Mouse (Mus musculus): ENCODE data around the gene Zdhhc21. TPM values are rescaled to one million over a fixed set of nuclear protein-coding genes. Genes with fewer than 3 reads are reported as not detected.

Gene Zdhhc21
- polyA plus RNA-seq, 1 experiment: 23.3 TPM

DNA sequence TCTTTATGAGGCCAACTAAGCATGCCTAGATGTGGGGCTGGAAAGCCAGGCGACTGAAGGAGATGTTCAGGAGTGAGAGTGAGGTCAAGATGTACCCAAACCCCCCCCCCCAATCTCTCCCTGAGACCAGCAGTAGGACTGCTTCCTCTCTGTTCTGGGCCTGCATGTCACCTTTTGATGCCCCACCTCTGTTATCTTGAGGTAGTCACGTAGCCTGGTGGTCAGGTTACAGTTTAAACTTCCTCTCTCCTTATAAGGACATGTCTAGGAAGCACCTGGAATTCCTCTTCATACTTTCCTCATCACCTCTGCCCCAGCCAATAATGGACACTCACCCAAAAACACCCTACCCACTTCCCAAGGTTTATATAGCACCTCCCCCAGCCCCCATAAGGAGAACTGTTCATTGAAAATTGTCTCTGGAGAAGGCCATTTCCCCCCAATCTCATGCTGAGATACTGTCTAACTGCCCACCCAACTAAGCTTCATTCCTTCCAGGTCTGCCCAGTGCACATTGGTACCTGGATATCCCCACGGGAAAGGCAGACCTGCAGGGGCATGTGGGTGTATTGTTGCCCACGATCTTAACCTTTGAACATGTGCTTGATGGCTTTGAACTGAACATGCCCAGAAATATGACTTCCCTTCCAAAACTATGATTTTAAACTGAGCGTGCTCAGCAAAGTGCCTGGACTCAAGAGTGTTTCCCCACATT lies 8.1 kb upstream of the Zdhhc21 start:
- Histone ChIP-seq H3K4me3 (ENCODE audit: insufficient read depth, low read length) (no peak overlapping the region), H3K4me1 (ENCODE audit: control insufficient read depth, insufficient read depth, low read length) (no peaks in the 10 kb centered on the region; the same call in 1 of the 2 replicates), H3K27ac (ENCODE audit: insufficient read depth, low read length) (no peak overlapping the region)
- no peak for TF ChIP-seq POLR2A (IDR thresholded peaks at IDR 0.05; ENCODE audit: low read depth, low read length)
- TF ChIP-seq CTCF (IDR thresholded peaks at IDR 0.05; ENCODE audit: borderline replicate concordance, insufficient read depth, low read length): no peak

DNA sequence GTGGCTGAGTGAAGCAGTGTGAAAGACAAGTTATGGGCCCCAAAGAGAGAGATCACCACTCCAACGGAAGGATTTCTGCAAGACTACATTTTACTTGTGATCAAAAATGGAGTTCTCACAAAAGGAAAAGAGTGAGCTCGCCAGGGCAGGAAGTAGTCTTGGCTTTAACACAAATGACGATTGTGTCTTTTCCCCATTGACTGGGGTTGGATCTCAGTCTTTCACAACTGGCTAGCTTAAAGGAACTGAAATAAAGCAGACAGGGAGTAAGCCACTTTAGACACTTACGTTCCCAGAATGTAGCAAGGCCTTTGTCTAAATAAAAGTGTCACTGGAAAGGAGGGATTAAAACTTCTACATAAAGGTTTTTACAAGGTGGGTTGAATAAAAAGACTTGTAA lies 7.4 kb upstream of the Zdhhc21 start:
- TF ChIP-seq POLR2A (IDR thresholded peaks at IDR 0.05; ENCODE audit: low read depth, low read length) (no peak), CTCF (IDR thresholded peaks at IDR 0.05; ENCODE audit: borderline replicate concordance, insufficient read depth, low read length) (no peak)
- no peak overlapping the region for H3K27ac ChIP-seq (ENCODE audit: insufficient read depth, low read length)
- no peaks in the 10 kb centered on the region; the same call in 1 of the 2 replicates for H3K4me1 ChIP-seq (ENCODE audit: control insufficient read depth, insufficient read depth, low read length)
- H3K4me3 ChIP-seq (ENCODE audit: insufficient read depth, low read length): no peak overlapping the region

DNA sequence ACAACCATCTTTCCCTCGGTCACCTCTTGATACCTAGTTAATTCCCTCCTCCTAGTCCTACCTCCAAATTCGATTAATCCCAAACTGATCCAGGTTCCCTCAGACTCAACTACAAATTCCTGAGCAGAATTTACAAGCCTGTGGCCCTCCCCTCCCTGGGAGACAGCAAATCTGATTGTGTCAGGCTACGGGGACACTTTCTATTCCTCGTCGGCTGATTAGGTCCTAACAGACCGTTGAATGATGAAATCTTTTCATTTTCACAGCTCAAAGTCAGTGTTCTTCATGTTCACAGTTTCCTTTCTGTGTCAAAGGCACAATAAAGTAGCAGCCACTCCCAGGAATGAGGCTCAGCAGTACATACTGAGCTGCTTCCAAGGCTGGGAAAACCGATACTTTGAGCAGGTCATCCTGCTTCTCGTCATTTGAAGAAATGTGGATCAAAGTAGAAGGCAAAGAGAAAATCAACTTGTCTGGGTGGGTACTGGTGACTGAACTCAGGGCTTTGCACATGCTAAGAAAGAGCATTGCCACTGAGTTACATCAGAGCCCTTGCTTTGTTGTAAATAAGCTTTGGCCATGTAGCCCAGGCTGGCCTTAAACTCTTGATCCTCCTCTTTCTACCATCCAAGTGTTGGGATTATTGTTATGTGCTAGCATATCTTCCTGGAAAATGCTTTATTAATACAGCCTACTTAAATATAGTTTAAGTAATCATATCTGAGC lies 5.4 kb upstream of the Zdhhc21 start:
- Histone ChIP-seq H3K4me3 (ENCODE audit: insufficient read depth, low read length) (no peak overlapping the region), H3K4me1 (ENCODE audit: control insufficient read depth, insufficient read depth, low read length) (no peaks in the 10 kb centered on the region), H3K27ac (ENCODE audit: insufficient read depth, low read length) (no peak overlapping the region)
- no peak for TF ChIP-seq CTCF (IDR thresholded peaks at IDR 0.05; ENCODE audit: borderline replicate concordance, insufficient read depth, low read length)

DNA sequence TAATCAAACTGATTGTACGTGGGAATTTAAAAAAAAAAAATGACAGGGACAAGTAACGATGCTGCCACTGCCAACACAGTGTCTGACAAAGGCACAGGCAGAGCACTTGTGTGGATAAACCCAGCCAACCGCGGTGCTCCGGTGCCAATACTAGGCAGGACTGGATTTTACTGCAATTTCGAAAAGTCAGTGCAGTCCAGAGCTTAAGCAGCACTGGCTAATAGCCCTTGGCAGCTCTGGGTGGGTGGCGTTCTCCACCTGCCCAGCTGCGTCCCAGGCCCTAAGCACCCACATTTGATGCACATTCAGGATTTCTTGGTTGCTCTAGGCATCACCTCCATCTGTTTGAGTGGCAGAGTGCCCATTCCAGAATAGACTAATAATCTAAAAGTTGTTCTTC lies 3.6 kb upstream of the Zdhhc21 start:
- Histone ChIP-seq H3K4me1 (ENCODE audit: control insufficient read depth, insufficient read depth, low read length) (no peaks in the 10 kb centered on the region), H3K27ac (ENCODE audit: insufficient read depth, low read length) (no peak overlapping the region), H3K4me3 (ENCODE audit: insufficient read depth, low read length) (no peak overlapping the region)
- TF ChIP-seq CTCF (IDR thresholded peaks at IDR 0.05; ENCODE audit: borderline replicate concordance, insufficient read depth, low read length): no peak

DNA sequence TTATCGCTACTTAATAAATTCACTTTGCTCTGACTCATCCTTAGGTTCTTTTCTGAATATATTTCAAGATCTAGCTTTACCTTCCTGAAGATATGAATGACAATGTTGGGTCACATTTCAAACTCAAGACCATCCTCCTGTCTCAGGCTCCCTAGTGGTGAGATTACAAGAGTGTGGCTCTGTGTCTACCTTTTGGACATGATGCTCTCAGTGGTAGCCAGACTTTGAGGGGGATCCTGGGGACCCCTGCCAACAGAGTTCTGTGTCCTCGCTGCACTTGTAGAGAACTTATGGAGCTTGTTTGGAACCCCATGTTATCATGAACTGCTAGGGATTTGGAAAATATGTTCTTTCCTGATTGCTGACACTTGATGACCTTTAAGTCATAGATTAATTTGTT lies 1.7 kb upstream of the Zdhhc21 start:
- Histone ChIP-seq H3K27ac (ENCODE audit: insufficient read depth, low read length) (no peak overlapping the region), H3K4me1 (ENCODE audit: control insufficient read depth, insufficient read depth, low read length) (no peaks in the 10 kb centered on the region), H3K4me3 (ENCODE audit: insufficient read depth, low read length) (no peak overlapping the region)
- TF ChIP-seq POLR2A (IDR thresholded peaks at IDR 0.05; ENCODE audit: low read depth, low read length) (no peak), CTCF (IDR thresholded peaks at IDR 0.05; ENCODE audit: borderline replicate concordance, insufficient read depth, low read length) (no peak)

DNA sequence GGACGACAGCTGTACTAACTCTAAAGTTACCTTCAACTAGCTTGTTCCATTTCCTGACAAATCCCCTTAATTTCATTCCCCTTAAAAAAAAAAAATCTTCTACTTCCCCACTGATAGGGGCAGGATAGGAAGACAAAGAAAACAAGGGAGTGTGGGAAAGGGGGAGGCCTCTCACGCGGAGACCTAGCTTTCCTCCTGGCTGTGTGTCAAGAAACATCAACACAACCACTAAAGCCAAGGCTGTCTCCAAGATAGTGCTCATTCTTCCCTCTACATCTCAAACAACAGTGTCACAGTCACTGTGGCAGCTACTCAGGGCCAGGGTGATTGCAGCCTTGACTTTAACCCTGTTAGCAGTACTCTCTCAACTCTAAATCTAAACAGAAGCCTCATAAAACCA lies 808 bp upstream of the Zdhhc21 start:
- H3K27ac ChIP-seq (ENCODE audit: insufficient read depth, low read length): no peak overlapping the region
- no peaks in the 10 kb centered on the region for H3K4me1 ChIP-seq (ENCODE audit: control insufficient read depth, insufficient read depth, low read length)
- TF ChIP-seq CTCF (IDR thresholded peaks at IDR 0.05; ENCODE audit: borderline replicate concordance, insufficient read depth, low read length) (no peak), POLR2A (IDR thresholded peaks at IDR 0.05; ENCODE audit: low read depth, low read length) (no peak)
- no peak overlapping the region for H3K4me3 ChIP-seq (ENCODE audit: insufficient read depth, low read length)

DNA sequence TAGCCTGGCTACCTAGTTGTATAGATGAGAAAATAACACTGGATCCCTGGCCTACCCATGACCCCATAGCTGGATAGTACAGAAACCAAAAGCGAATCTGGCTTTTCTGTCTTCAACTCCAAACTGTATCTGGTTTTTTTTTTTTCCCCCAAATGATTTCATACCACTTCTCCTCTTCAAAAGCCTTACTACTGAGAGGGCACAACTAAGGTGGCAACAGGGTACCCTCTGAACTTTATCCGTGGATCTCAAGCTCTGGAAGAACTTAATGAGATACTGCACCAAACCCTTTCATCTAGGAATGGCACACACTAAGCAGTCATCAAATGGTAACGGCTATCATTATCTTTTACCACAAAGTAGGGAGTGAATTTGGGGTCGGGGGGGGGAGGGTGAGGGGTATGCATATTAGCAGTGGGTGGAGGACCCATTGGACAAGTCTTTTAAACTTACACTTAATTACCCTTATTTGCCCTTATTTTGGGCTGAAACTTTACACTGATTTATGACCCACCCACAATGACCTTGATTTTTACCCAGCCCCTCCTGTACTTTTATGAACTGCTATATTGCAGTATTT lies 1.2 kb downstream of the Zdhhc21 start:
- TF ChIP-seq CTCF (IDR thresholded peaks at IDR 0.05; ENCODE audit: borderline replicate concordance, insufficient read depth, low read length) (no peak), POLR2A (IDR thresholded peaks at IDR 0.05; ENCODE audit: low read depth, low read length) (no peak)
- Histone ChIP-seq H3K4me3 (ENCODE audit: insufficient read depth, low read length) (peak overlapping the region; percentile 84), H3K27ac (ENCODE audit: insufficient read depth, low read length) (no peak overlapping the region), H3K4me1 (ENCODE audit: control insufficient read depth, insufficient read depth, low read length) (no peaks in the 10 kb centered on the region)

DNA sequence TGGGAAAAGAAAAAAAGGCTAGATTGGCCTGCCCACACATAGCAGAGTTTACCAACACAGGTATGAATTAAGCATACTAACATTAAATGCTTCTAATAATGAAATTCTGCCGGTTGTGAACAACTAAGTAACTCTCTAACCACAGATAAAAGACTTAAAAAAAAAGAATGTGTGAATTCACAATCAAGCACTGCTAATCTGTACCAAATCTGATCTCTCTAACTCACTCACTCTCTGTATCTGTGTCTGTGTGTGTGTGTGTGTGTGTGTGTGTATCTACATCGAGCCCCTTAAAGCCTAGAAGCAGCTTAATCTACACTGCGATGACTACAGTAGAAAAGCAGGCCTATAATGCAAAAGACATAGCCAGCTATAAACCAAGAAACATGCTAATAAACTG lies 2.8 kb downstream of the Zdhhc21 start:
- H3K4me3 ChIP-seq (ENCODE audit: insufficient read depth, low read length): no peak overlapping the region
- no peak for TF ChIP-seq CTCF (IDR thresholded peaks at IDR 0.05; ENCODE audit: borderline replicate concordance, insufficient read depth, low read length)
- no peak for TF ChIP-seq POLR2A (IDR thresholded peaks at IDR 0.05; ENCODE audit: low read depth, low read length)

DNA sequence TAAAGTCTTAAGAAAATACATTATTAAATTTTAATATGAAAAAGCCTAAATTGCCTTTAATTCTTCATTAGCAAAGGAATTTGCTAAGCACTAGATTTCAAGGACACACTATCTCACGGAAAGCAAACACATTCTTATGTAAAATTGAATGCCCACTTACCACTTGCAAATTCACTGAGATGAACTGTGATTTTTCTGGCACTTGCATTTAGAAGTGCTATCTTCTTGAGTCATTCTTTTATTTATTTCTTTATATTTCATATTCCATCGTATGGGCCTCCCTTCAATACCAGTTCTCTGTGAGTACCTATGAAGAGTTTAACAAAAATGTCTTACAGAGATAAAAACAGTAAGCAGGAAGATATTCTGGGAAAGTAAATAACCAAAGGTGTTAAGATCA lies 5.9 kb downstream of the Zdhhc21 start:
- Histone ChIP-seq H3K4me1 (ENCODE audit: control insufficient read depth, insufficient read depth, low read length) (peaks cover 1% of the 10 kb centered on the region), H3K4me3 (ENCODE audit: insufficient read depth, low read length) (no peak overlapping the region), H3K27ac (ENCODE audit: insufficient read depth, low read length) (no peak overlapping the region)
- TF ChIP-seq CTCF (IDR thresholded peaks at IDR 0.05; ENCODE audit: borderline replicate concordance, insufficient read depth, low read length) (no peak), POLR2A (IDR thresholded peaks at IDR 0.05; ENCODE audit: low read depth, low read length) (no peak)

More for the DNA sequence above, 2.8 kb downstream of the Zdhhc21 start:
- Histone ChIP-seq H3K4me1 (ENCODE audit: control insufficient read depth, insufficient read depth, low read length) (no peaks in the 10 kb centered on the region), H3K27ac (ENCODE audit: insufficient read depth, low read length) (no peak overlapping the region)

Data from embryonic fibroblast, embryonic 13.5 days (primary cell).